Mouse (Mus musculus) kidney, adult 18-20 months (tissue): Measurements from ENCODE around the gene Coq6.

Experiments used
- DNase-seq: peaks from one replicate; pipeline ENCODE4 v3.0.0; 2021

Coq6 gene

GRCm38 (mm10) chr12:84396947-84397679 lies 35.7 kb downstream of the Coq6 start:
- no peak for DNase-seq

DNA sequence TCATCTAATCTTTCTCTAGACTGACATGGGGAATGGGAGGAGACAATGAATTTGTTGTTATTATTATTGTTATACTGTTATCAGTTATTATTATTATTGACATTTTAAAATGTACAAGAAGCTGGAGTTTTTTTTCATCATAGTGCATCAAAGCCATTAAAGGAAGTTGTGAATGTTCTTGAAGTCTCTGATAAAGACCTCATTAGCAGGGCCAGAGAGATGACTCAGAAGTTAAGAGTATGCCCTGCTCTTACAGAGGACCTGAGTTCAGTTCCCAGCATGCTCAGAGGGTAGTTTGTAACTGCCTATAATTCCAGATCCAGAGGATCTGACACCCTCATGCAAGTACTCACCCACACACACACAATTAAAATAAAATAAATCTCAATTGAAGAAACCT lies 36.2 kb downstream of the Coq6 start:
- DNase-seq = no peak

GRCm38 (mm10) chr12:84398629-84399028 lies 37.2 kb downstream of the Coq6 start:
- no peak for DNase-seq

DNA sequence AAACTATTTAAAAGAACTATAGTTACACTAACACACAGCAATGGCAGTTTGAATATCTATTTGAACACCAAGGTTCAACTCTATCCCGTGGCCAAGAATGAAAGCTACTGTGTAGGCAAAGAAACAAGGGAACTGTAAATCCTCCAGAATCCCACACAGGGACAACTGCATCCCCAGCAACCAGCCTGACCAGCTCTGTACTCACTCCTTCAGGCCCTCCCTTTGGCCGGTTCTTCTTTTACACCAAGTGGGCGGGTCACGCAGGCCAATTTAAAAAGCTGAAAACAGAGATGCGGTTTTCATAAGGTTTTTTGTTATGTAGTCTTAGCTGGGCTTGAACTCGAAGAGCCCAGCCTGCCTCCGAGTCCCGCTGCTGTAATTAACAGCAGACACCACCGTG lies 37.7 kb downstream of the Coq6 start:
- no peak for DNase-seq

DNA sequence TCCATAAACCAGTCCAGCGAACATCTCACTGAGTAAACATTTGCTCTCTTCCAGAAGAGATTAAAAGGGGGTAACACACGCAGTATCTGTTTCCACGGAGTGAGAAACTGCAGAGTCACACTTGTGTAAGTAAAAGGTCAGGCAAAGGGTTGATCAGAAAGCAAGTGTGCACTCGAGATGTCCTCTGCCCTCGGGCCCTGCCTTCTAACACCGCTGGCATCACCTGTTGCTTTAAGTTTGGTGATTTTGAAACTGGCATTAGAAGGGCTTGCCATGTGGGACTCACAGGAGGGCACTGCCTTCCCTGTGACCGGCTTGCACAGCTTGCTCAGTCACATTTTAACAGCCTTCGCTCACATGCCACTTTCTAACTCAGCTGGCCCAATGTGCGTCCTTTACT lies 38.2 kb downstream of the Coq6 start:
- peak; percentile 63 for DNase-seq

GRCm38 (mm10) chr12:84400068-84400467 lies 38.6 kb downstream of the Coq6 start:
- no peak for DNase-seq

GRCm38 (mm10) chr12:84400653-84401052 lies 39.2 kb downstream of the Coq6 start:
- DNase-seq = peak; percentile 71

GRCm38 (mm10) chr12:84402923-84403322 lies 41.5 kb downstream of the Coq6 start:
- peak; percentile 41 for DNase-seq

GRCm38 (mm10) chr12:84404541-84404940 lies 43.1 kb downstream of the Coq6 start:
- no peak for DNase-seq

GRCm38 (mm10) chr12:84407259-84407658 lies 45.8 kb downstream of the Coq6 start:
- DNase-seq = no peak

DNA sequence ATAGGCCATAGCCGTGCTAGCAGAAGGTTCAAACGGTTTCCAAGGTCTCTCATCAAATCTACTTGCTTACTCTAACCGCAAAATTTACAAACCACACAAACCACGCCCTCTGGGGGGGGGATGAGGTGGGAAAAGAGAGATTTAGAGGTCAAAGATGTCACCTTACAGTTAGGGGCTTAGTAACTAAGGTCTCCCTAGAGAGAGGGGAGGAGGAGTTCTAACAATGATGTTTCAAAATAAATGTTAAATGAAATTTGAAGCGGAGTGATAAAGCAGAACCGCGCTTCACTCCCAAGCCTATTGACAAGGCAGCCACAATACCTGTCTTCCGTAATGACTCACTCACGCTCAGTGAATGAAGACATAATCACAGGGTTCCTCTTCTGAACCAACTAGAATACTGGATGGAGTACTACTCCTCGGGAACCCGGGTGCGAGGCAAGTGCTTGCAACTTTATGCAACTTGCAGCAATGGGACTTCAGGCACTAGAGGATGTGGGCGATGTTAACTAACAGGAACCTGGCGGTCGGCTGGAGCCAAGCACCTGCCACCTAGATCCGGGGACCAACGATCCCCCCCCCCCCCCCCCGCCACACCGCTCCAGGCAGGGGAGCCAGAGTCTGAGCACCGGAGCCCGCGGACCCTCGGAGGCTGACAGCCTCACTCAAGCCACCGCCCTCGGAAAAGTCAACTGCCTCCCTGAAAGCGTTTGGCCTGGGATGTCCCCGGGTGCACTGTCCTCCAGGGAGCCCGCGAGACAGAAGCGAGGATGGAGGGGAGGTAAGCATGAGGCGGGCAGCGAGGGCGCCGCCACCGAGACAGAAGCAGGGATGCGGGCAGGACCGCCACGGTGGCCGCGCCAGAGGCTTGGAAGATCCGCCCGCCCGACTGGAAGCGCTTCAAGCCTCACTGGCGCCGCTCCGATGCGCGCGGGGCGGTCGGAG lies 46.7 kb downstream of the Coq6 start:
- DNase-seq = peak; percentile 49

DNA sequence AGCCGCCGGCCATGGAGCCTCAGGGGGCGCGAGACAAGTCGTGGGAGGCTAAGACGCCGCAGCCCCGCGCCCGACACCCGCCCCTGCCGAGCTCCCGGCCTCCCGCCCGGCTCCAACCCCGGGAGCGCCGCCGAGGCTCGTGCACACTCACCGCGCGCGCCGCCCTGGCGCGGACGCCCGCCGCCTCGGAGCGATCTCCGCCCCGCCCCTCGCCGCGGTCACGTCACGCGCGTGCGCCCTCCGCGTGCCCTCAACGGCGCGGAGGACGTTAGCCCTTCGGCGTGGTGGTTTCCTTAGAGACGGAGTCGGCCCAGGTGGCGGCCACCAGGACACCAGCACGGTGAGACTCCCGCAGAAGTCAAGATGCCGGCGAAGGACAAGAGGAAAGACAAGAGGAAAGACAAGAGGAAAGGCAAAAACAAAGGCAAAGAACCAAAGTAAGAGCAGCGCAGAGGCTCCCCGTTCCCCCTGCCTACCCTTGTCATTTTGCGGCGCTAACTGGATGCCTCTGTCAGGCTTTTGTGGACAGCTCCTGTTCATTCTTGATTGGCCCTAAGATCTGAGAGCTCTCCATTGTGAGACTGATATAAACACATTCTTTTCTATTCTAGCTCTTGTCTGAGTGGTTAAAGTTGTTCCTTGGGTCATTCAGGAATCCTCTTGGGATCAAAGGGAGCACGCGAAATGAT lies 47.5 kb downstream of the Coq6 start, which contains the start of the genes Entpd5 and Bbof1:
Gene Entpd5, minus strand, starts transcription at position 211 of the 689 bp plus-strand sequence.
Gene Bbof1, plus strand, starts transcription at position 253 of the 689 bp plus-strand sequence.
- DNase-seq = peak; percentile 93

- DNase-seq = peak; percentile 86
Measured at GRCm38 (mm10) chr12:84416834-84417604, 55.6 kb downstream of the Coq6 start, which contains the start of gene Rnf113a2. Gene Rnf113a2 (plus strand): TSS chr12:84417196.

DNA sequence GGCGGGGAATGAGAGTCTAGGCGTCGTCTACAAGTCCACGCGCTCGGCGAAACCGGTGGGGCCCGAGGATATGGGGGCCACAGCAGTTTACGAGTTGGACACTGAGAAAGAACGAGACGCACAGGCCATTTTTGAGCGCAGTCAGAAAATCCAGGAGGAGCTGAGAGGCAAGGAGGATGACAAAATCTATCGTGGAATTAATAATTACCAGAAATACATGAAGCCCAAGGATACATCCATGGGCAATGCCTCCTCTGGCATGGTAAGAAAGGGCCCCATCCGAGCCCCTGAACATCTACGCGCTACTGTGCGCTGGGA lies 56.1 kb downstream of the Coq6 start:
- no peak for DNase-seq
